Mouse (Mus musculus) forebrain, embryonic 15.5 days (tissue): ENCODE results near the gene Zfp207. TPM values are rescaled to one million over a fixed set of nuclear protein-coding genes. Genes with fewer than 3 reads are reported as not detected.
"Not testable (repeated sequence)": the region's sequence is repeated elsewhere in the genome, so short reads cannot be mapped to it uniquely, and the experiment has no call there.

Source experiments
- ATAC-seq: fragments of 200-750 bp; cut with Nextera tagmentation; replicated peaks from 2 replicates; pipeline ENCODE4 v1.8.0; 2017; ENCODE audit warnings: mild to moderate bottlenecking, moderate TSS enrichment, moderate library complexity
- H3K27ac ChIP-seq: fragments of 300-500 bp; sonication (generic); replicated peaks from 2 replicates; pipeline ENCODE4 v1.5.1; 2015; ENCODE audit warnings: mild to moderate bottlenecking, inconsistent platforms
- H3K27me3 ChIP-seq: fragments of 300-500 bp; sonication (generic); 2 replicates; pipeline ENCODE4 v1.6.1; 2015; ENCODE audit warnings: inconsistent platforms
- H3K36me3 ChIP-seq: fragments of 300-500 bp; sonication (generic); 2 replicates; pipeline ENCODE4 v1.6.1; 2015; ENCODE audit warnings: mild to moderate bottlenecking, inconsistent platforms
- H3K4me1 ChIP-seq: fragments of 300-500 bp; sonication (generic); 2 replicates; pipeline ENCODE4 v1.6.1; 2015; ENCODE audit warnings: inconsistent platforms
- H3K4me2 ChIP-seq: fragments of 300-500 bp; sonication (generic); replicated peaks from 2 replicates; pipeline ENCODE4 v1.6.1; 2015; ENCODE audit warnings: mild to moderate bottlenecking, inconsistent platforms
- H3K4me3 ChIP-seq: fragments of 300-500 bp; sonication (generic); 2 replicates; pipeline ENCODE4 v1.5.1; 2015; ENCODE audit warnings: mild to moderate bottlenecking, inconsistent platforms
- H3K9ac ChIP-seq: fragments of 300-500 bp; sonication (generic); replicated peaks from 2 replicates; pipeline ENCODE4 v1.6.1; 2015; ENCODE audit warnings: mild to moderate bottlenecking, inconsistent platforms
- H3K9me3 ChIP-seq: fragments of 300-500 bp; sonication (generic); 2 replicates; pipeline ENCODE4 v1.6.1; 2016; ENCODE audit warnings: inconsistent platforms
- WGBS: fragments of 180-500 bp; shearing (Covaris S2); methylation state at CpG from one replicate; pipeline ENCODE4 v1.1.7; 2015; ENCODE audit warnings: mixed read lengths; 5-methylcytosine and 5-hydroxymethylcytosine counted together
- polyA plus RNA-seq: library from polyadenylated mRNA; unstranded; fragments of >200 nt; fragmentation: Nextera tagmentation; extraction: Ambion mirVana; gene quantifications from 2 replicates; pipeline ENCODE4 v1.2.1, GENCODE M21; 2015

The Zfp207 gene
- polyA plus RNA-seq: 231 and 236 TPM in 2 replicates

- WGBS: under 1% methylated on average over 33 of the region's 33 CpGs
- Histone ChIP-seq H3K36me3 (peaks cover 9% of the 10 kb centered on the region), H3K4me2 (peak within 1 kb of the TSS; percentile 73), H3K27me3 (no peaks in the 10 kb centered on the region), H3K4me3 (peak within 1 kb of the TSS; percentile 89), H3K9me3 (no peaks in the 10 kb centered on the region), H3K9ac (peak within 1 kb of the TSS; percentile 89), H3K27ac (peak within 1 kb of the TSS; percentile 88), H3K4me1 (peaks cover 42% of the 10 kb centered on the region)
- peak; percentile 97 for ATAC-seq
Measured at GRCm38 (mm10) chr11:80383019-80383625, at the start of gene Zfp207. Gene Zfp207 (plus strand): TSS chr11:80383279.

DNA sequence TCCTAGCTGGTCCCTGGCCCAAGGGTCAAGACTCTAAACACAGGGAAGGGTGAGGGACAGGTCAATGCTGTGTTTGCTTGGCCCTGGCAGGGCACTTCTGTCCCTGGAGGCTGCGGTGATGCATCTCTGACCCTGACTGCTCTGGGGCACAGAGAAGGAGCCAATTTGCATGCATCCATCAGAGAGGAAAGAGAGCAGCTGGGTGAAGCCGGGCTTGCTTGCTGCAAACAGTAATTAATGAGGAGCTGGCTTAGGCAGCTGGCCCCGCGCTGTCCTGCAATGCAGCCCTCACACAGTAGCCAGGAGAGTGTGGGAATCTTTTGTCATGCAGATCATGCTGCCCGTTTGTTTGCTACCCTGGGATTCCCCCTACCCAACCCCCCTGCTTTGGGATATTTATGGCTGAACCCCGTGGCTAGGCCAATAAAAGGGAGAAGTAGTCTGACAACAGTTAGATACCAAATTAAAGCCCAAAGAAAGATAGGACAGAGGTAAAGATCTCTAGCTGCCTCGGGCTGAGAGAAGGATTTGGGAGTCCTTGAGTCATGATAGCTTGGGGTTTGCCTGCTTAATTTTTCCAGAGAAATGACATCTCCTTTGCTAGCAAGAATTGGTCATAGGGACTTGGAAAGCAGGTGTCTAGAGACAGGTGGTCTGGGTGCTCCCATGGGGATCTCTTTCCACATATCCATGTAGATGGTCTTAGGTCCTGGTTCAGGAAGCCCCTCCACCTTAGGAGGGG lies 47.3 kb upstream of the Zfp207 start:
- H3K4me1 ChIP-seq: peaks cover 20% of the 10 kb centered on the region
- ATAC-seq: peak; percentile 90
- 1% methylated on average over 7 of the region's 7 CpGs for WGBS
- H3K9me3 ChIP-seq: no peaks in the 10 kb centered on the region
- no peaks in the 10 kb centered on the region for H3K36me3 ChIP-seq
- peak overlapping the region; percentile 83 for H3K27ac ChIP-seq
- H3K4me3 ChIP-seq: no peak overlapping the region
- 0 out of 2 replicates have a peak overlapping the region, but pooled peaks have one; percentile 7 for H3K4me2 ChIP-seq
- no peaks in the 10 kb centered on the region for H3K27me3 ChIP-seq
- no peak overlapping the region for H3K9ac ChIP-seq

- Histone ChIP-seq H3K9ac (no peak overlapping the region), H3K27me3 (no peaks in the 10 kb centered on the region), H3K36me3 (no peaks in the 10 kb centered on the region), H3K4me3 (no peak overlapping the region), H3K4me1 (peaks cover 20% of the 10 kb centered on the region), H3K9me3 (no peaks in the 10 kb centered on the region), H3K27ac (peak overlapping the region; percentile 83; the same call in 1 of the 2 replicates), H3K4me2 (no peak overlapping the region)
- ATAC-seq: no peak
- 7% methylated on average over 6 of the region's 6 CpGs for WGBS
Measured at GRCm38 (mm10) chr11:80336351-80336730, 46.7 kb upstream of the Zfp207 start.

- 7% methylated on average over 2 of the region's 2 CpGs for WGBS
- ATAC-seq: no peak
- Histone ChIP-seq H3K4me2 (no peak overlapping the region), H3K4me1 (peaks cover 4% of the 10 kb centered on the region; the same call in 1 of the 2 replicates), H3K36me3 (no peaks in the 10 kb centered on the region), H3K9me3 (no peaks in the 10 kb centered on the region), H3K9ac (no peak overlapping the region), H3K27me3 (no peaks in the 10 kb centered on the region), H3K27ac (peak overlapping the region; percentile 12), H3K4me3 (no peak overlapping the region)
Measured at GRCm38 (mm10) chr11:80342482-80342881, 40.6 kb upstream of the Zfp207 start.

- Histone ChIP-seq H3K4me3 (no peak overlapping the region), H3K36me3 (no peaks in the 10 kb centered on the region), H3K9me3 (no peaks in the 10 kb centered on the region), H3K9ac (no peak overlapping the region), H3K27ac (no peak overlapping the region), H3K4me2 (no peak overlapping the region), H3K27me3 (no peaks in the 10 kb centered on the region), H3K4me1 (no peaks in the 10 kb centered on the region)
- ATAC-seq: no peak
- whole genome bisulfite sequencing: 78% methylated on average over 5 of the region's 5 CpGs
Measured at GRCm38 (mm10) chr11:80351832-80352430, 31.1 kb upstream of the Zfp207 start.

- WGBS: 37% methylated on average over 4 of the region's 4 CpGs
- no peaks in the 10 kb centered on the region for H3K36me3 ChIP-seq
- no peak overlapping the region for H3K9ac ChIP-seq
- no peaks in the 10 kb centered on the region for H3K9me3 ChIP-seq
- H3K27me3 ChIP-seq: no peaks in the 10 kb centered on the region
- H3K4me1 ChIP-seq: no peaks in the 10 kb centered on the region
- no peak overlapping the region for H3K4me2 ChIP-seq
- no peak overlapping the region for H3K27ac ChIP-seq
- no peak for ATAC-seq
- no peak overlapping the region for H3K4me3 ChIP-seq
Measured at GRCm38 (mm10) chr11:80354832-80355231, 28.2 kb upstream of the Zfp207 start.

GRCm38 (mm10) chr11:80368949-80369348 lies 14.1 kb upstream of the Zfp207 start:
- H3K9me3 ChIP-seq: no peaks in the 10 kb centered on the region
- ATAC-seq: no peak
- H3K27me3 ChIP-seq: no peaks in the 10 kb centered on the region
- no peak overlapping the region for H3K4me3 ChIP-seq
- peaks cover 34% of the 10 kb centered on the region for H3K36me3 ChIP-seq
- H3K27ac ChIP-seq: no peak overlapping the region
- H3K4me1 ChIP-seq: no peaks in the 10 kb centered on the region
- no peak overlapping the region for H3K4me2 ChIP-seq
- H3K9ac ChIP-seq: no peak overlapping the region
- WGBS: 97% methylated on average over 1 of the region's 1 CpGs

DNA sequence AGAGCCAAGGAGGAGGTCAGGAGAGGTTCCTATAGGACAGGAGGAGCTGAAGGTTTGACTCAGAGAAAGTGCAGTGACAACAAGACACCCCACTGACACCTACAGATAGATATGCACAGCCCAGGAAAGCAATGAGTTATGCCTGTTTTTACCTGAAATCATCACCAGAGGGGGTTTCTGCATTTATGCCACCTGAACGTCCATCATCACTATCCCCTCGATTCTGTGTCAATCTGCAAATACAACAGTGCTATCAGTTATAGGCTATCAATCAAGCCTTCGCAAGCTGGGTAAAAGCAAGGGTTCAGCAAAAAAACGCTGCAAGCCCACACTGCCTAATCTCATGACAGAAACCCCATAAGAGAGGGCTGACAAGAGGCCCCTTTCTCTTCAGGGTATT lies 6.4 kb upstream of the Zfp207 start:
- Histone ChIP-seq H3K4me2 (no peak overlapping the region), H3K9me3 (no peaks in the 10 kb centered on the region), H3K4me3 (no peak overlapping the region; the same call in 1 of the 2 replicates), H3K27me3 (no peaks in the 10 kb centered on the region), H3K36me3 (peaks cover 27% of the 10 kb centered on the region; the same call in 1 of the 2 replicates), H3K9ac (no peak overlapping the region), H3K27ac (no peak overlapping the region), H3K4me1 (peaks cover 10% of the 10 kb centered on the region)
- WGBS: 64% methylated on average over 4 of the region's 4 CpGs
- no peak for ATAC-seq

GRCm38 (mm10) chr11:80377712-80378451 lies 5.2 kb upstream of the Zfp207 start, which contains the start of gene 5730455P16Rik:
Gene 5730455P16Rik (minus strand): TSS chr11:80378034.
- Histone ChIP-seq H3K9me3 (no peaks in the 10 kb centered on the region), H3K4me1 (peaks cover 19% of the 10 kb centered on the region), H3K4me2 (peak within 1 kb of the TSS; percentile 70), H3K27ac (peak within 1 kb of the TSS; percentile 93), H3K27me3 (no peaks in the 10 kb centered on the region), H3K36me3 (peaks cover 21% of the 10 kb centered on the region; the same call in 1 of the 2 replicates), H3K4me3 (peak within 1 kb of the TSS; percentile 71), H3K9ac (peak within 1 kb of the TSS; percentile 95)
- 1% methylated on average over 41 of the region's 43 CpGs for WGBS
- peak; percentile 91 for ATAC-seq

- Histone ChIP-seq H3K9ac (peak overlapping the region; percentile 95; the same call in 1 of the 2 replicates), H3K27ac (peak overlapping the region; percentile 93), H3K36me3 (peaks cover 14% of the 10 kb centered on the region; the same call in 1 of the 2 replicates), H3K4me2 (peak overlapping the region; percentile 70), H3K4me3 (peak overlapping the region; percentile 71), H3K4me1 (peaks cover 19% of the 10 kb centered on the region)
- H3K9me3 ChIP-seq, H3K27me3 ChIP-seq, ATAC-seq: not testable (repeated sequence)
- WGBS: 66% methylated on average over 2 of the region's 2 CpGs
Measured at GRCm38 (mm10) chr11:80378452-80379068, 4.5 kb upstream of the Zfp207 start.

GRCm38 (mm10) chr11:80379184-80379583 lies 3.9 kb upstream of the Zfp207 start:
- H3K4me2 ChIP-seq, H3K9ac ChIP-seq, H3K4me3 ChIP-seq, H3K27me3 ChIP-seq, ATAC-seq, H3K9me3 ChIP-seq, H3K27ac ChIP-seq, H3K36me3 ChIP-seq: not testable (repeated sequence)
- WGBS: 95% methylated on average over 7 of the region's 7 CpGs
- peaks cover 19% of the 10 kb centered on the region for H3K4me1 ChIP-seq
